Mouse (Mus musculus) MEL (cell line): ENCODE results near the gene Pard3. TPM values are rescaled to one million over a fixed set of nuclear protein-coding genes. Genes with fewer than 3 reads are reported as not detected.

Source experiments
- DNase-seq: peaks from one replicate; pipeline ENCODE4 v3.0.0; 2011; ENCODE audit warnings: low read depth, low spot score
- H3K27ac ChIP-seq: 2 replicates; pipeline ENCODE4 v1.5.1; 2012; ENCODE audit warnings: low read depth, mild to moderate bottlenecking, control low read depth, low read length, moderate library complexity; ENCODE audit not compliant: control insufficient read depth
- H3K27me3 ChIP-seq, 2 experiments: fragments of 150-350 bp in 1 of 2; sonication (generic) in 1 of 2; 2 replicates each; pipeline ENCODE4 v1.6.1; 2012; ENCODE audit warnings: low read length in 2 of 2, mild to moderate bottlenecking in 2 of 2, improper control_type of control experiment in 1 of 2, moderate library complexity in 1 of 2; ENCODE audit not compliant: insufficient read depth in 2 of 2, control insufficient read depth in 1 of 2
- H3K36me3 ChIP-seq, 2 experiments: 2 replicates each; pipeline ENCODE4 v1.6.1; 2012 to 2014; ENCODE audit warnings: low read length in 2 of 2, improper control_type of control experiment in 1 of 2, inconsistent platforms in 1 of 2, mild to moderate bottlenecking in 1 of 2; ENCODE audit not compliant: insufficient read depth in 2 of 2, control insufficient read depth in 1 of 2
- H3K4me1 ChIP-seq, 2 experiments: fragments of 150-350 bp in 1 of 2; sonication (generic) in 1 of 2; 2 replicates each; pipeline ENCODE4 v1.6.1; 2012; ENCODE audit warnings: low read length in 2 of 2, improper control_type of control experiment in 1 of 2, mild to moderate bottlenecking in 1 of 2; ENCODE audit not compliant: insufficient read depth in 2 of 2, control insufficient read depth in 1 of 2
- H3K4me3 ChIP-seq, 2 experiments: fragments of 150-350 bp in 1 of 2; sonication (generic) in 1 of 2; 2 replicates each; pipeline ENCODE4 v1.5.1; 2012; ENCODE audit warnings: low read depth in 2 of 2, low read length in 2 of 2, mild to moderate bottlenecking in 2 of 2, moderate library complexity in 2 of 2, control low read depth in 1 of 2, improper control_type of control experiment in 1 of 2; ENCODE audit not compliant: control insufficient read depth in 1 of 2, insufficient read depth in 1 of 2
- H3K79me2 ChIP-seq: 2 replicates; pipeline ENCODE4 v1.6.1; 2012; ENCODE audit warnings: mild to moderate bottlenecking, low read length, moderate library complexity; ENCODE audit not compliant: control insufficient read depth, poor library complexity, insufficient read depth
- H3K9ac ChIP-seq: 2 replicates; pipeline ENCODE4 v1.6.1; 2012; ENCODE audit warnings: low read depth, mild to moderate bottlenecking, control low read depth, low read length, moderate library complexity; ENCODE audit not compliant: control insufficient read depth, poor library complexity, severe bottlenecking
- H3K9me3 ChIP-seq: fragments of 150-350 bp; sonication (generic); replicated peaks from 2 replicates; pipeline ENCODE4 v1.6.1; 2012; ENCODE audit warnings: mild to moderate bottlenecking, low read length, improper control_type of control experiment, moderate library complexity; ENCODE audit not compliant: insufficient read depth
- BHLHE40 ChIP-seq: IDR thresholded peaks from 2 replicates; pipeline ENCODE4 v1.6.1; 2012; ENCODE audit warnings: low read depth, mild to moderate bottlenecking, inconsistent platforms, low read length, improper control_type of control experiment, borderline replicate concordance
- CHD1 ChIP-seq: IDR thresholded peaks from 2 replicates; pipeline ENCODE4 v1.6.1; 2012; ENCODE audit warnings: low read depth, mild to moderate bottlenecking, inconsistent platforms, low read length, improper control_type of control experiment
- EP300 ChIP-seq, 2 experiments: IDR thresholded peaks; 2 replicates each; pipeline ENCODE4 v1.6.1; 2011; ENCODE audit warnings: improper control_type of control experiment in 2 of 2, low read length in 2 of 2, low read depth in 1 of 2, mild to moderate bottlenecking in 1 of 2
- ETS1 ChIP-seq: IDR thresholded peaks from 2 replicates; pipeline ENCODE4 v1.6.1; 2012; ENCODE audit warnings: low read depth, mild to moderate bottlenecking, inconsistent platforms, low read length, improper control_type of control experiment, moderate library complexity
- GATA1 ChIP-seq: IDR thresholded peaks from 2 replicates; pipeline ENCODE4 v1.6.1; 2011; ENCODE audit warnings: low read depth, low read length, improper control_type of control experiment
- JUND ChIP-seq: IDR thresholded peaks from 2 replicates; pipeline ENCODE4 v1.6.1; 2011; ENCODE audit warnings: low read depth, mild to moderate bottlenecking, improper control_type of control experiment, low read length
- MAFK ChIP-seq: IDR thresholded peaks from 2 replicates; pipeline ENCODE4 v1.6.1; 2011; ENCODE audit warnings: low read depth, mild to moderate bottlenecking, low read length, improper control_type of control experiment, borderline replicate concordance
- MAX ChIP-seq: IDR thresholded peaks from 2 replicates; pipeline ENCODE4 v1.6.1; 2011; ENCODE audit warnings: low read length, improper control_type of control experiment
- NELFE ChIP-seq: IDR thresholded peaks from 2 replicates; pipeline ENCODE4 v1.6.1; 2011; ENCODE audit warnings: low read depth, low read length, improper control_type of control experiment
- POLR2AphosphoS2 ChIP-seq: IDR thresholded peaks from 2 replicates; pipeline ENCODE4 v1.6.1; 2011; ENCODE audit warnings: low read length, improper control_type of control experiment
- POLR2AphosphoS5 ChIP-seq: IDR thresholded peaks from 2 replicates; pipeline ENCODE4 v1.6.1; 2012; ENCODE audit warnings: low read depth, borderline replicate concordance, mild to moderate bottlenecking, inconsistent platforms, low read length, moderate library complexity, mixed read lengths
- RCOR1 ChIP-seq: IDR thresholded peaks from 2 replicates; pipeline ENCODE4 v1.6.1; 2012; ENCODE audit warnings: low read depth, mild to moderate bottlenecking, inconsistent platforms, low read length, improper control_type of control experiment
- SIN3A ChIP-seq: IDR thresholded peaks from 2 replicates; pipeline ENCODE4 v1.6.1; 2012; ENCODE audit warnings: low read length, improper control_type of control experiment, inconsistent platforms
- SMC3 ChIP-seq: IDR thresholded peaks from 2 replicates; pipeline ENCODE4 v1.6.1; 2011; ENCODE audit warnings: low read depth, low read length, improper control_type of control experiment
- TAL1 ChIP-seq: IDR thresholded peaks from 2 replicates; pipeline ENCODE4 v1.6.1; 2012; ENCODE audit warnings: mild to moderate bottlenecking, inconsistent platforms, low read length, moderate library complexity, mixed read lengths
- TBP ChIP-seq: IDR thresholded peaks from 2 replicates; pipeline ENCODE4 v1.8.0; 2011; ENCODE audit warnings: low read depth, low read length, improper control_type of control experiment
- TCF12 ChIP-seq: IDR thresholded peaks from 2 replicates; pipeline ENCODE4 v1.6.1; 2014; ENCODE audit warnings: low read depth, mild to moderate bottlenecking, inconsistent platforms, low read length, improper control_type of control experiment, moderate library complexity
- USF2 ChIP-seq, 2 experiments: IDR thresholded peaks; 2 replicates each; pipeline ENCODE4 v1.6.1; 2011 to 2012; ENCODE audit warnings: improper control_type of control experiment in 2 of 2, low read length in 2 of 2, borderline replicate concordance in 1 of 2, inconsistent platforms in 1 of 2, low read depth in 1 of 2, mild to moderate bottlenecking in 1 of 2; ENCODE audit not compliant: insufficient read depth in 1 of 2
- ZC3H11A ChIP-seq: IDR thresholded peaks from 2 replicates; pipeline ENCODE4 v1.6.1; 2012; ENCODE audit warnings: low read depth, mild to moderate bottlenecking, inconsistent platforms, low read length, improper control_type of control experiment
- ZKSCAN1 ChIP-seq: IDR thresholded peaks from 2 replicates; pipeline ENCODE4 v1.6.1; 2012; ENCODE audit warnings: low read depth, mild to moderate bottlenecking, inconsistent platforms, low read length, improper control_type of control experiment, moderate library complexity
- ZMIZ1 ChIP-seq: IDR thresholded peaks from 2 replicates; pipeline ENCODE4 v1.6.1; 2012; ENCODE audit warnings: low read depth, mild to moderate bottlenecking, inconsistent platforms, low read length, improper control_type of control experiment, moderate library complexity
- ZNF384 ChIP-seq: IDR thresholded peaks from 2 replicates; pipeline ENCODE4 v1.6.1; 2012; ENCODE audit warnings: low read depth, mild to moderate bottlenecking, inconsistent platforms, low read length, improper control_type of control experiment
- polyA plus RNA-seq, 2 experiments: library from polyadenylated mRNA; stranded (reverse) in 1 of 2; unstranded in 1 of 2; fragments of >175 nt in 1 of 2; fragments of >200 nt in 1 of 2; gene quantifications; 2 replicates each; pipeline versions ENCODE4 v1.2.1 to v1.2.4; 2012; ENCODE audit warnings: low replicate concordance in 2 of 2, low read depth in 1 of 2; ENCODE audit not compliant: insufficient read length in 2 of 2, insufficient read depth in 1 of 2, missing spikeins in 1 of 2
- total RNA-seq: library from RNA; depleted of rRNA; stranded (reverse); fragments of 300-350 nt; gene quantifications from 2 replicates; pipeline ENCODE4 v1.2.3, GENCODE M21; 2012

The Pard3 gene
- total and polyA plus RNA-seq, 3 experiments = not detected

DNA sequence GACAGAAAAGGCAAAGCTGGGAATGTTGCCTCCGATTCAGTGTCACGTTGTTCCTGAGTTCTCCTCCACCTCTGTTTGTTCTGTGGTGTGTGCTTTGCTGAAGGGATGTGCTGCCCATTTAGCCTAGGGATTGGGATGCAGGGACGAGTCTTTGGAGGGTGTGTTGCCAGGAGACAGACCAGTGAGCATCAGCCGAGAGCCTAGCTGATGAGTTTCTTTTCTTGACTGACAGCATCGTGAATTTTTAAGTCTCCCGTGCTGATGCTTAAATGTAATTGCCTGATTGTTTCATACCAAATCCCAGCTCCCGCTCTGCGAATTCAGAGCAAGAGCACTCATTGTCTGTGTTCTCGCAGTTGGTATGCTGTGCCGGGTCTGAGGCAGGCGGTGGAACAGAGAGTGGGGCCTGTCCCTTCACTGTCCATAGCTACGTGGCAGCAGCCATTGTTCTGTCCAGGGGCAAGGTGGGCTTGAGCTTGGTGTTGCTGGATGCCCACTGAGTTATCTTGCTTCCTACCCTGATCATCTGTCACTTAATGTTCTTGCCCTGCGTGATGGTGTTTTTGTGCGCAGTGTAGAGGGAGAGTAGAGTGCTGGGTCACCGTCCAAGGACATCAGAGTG is 131.2 kb downstream of the Pard3 start:
- H3K36me3 ChIP-seq = no peaks in the 10 kb centered on the region
- TF ChIP-seq EP300 (IDR thresholded peaks at IDR 0.05; ENCODE audit: low read depth in 1 of 2, low read length in 2 of 2) (no peak), ZNF384 (no peak), JUND (no peak), POLR2AphosphoS5 (no peak), TBP (no peak), TAL1 (no peak), ZMIZ1 (no peak), POLR2AphosphoS2 (no peak), ZKSCAN1 (no peak), SIN3A (no peak), USF2 (IDR thresholded peaks at IDR 0.05; ENCODE audit: borderline replicate concordance in 1 of 2, insufficient read depth in 1 of 2, low read depth in 1 of 2, low read length in 2 of 2) (no peak), RCOR1 (no peak), CHD1 (no peak), MAFK (no peak), ZC3H11A (no peak), BHLHE40 (no peak), GATA1 (no peak), MAX (no peak)
- H3K79me2 ChIP-seq = no peaks in the 10 kb centered on the region
- no peaks in the 10 kb centered on the region for H3K27me3 ChIP-seq
- H3K9me3 ChIP-seq = no peaks in the 10 kb centered on the region
- H3K9ac ChIP-seq = no peak overlapping the region
- no peaks in the 10 kb centered on the region for H3K4me1 ChIP-seq
- no peak overlapping the region for H3K4me3 ChIP-seq
- H3K27ac ChIP-seq = no peak overlapping the region
- no peak for DNase-seq

DNA sequence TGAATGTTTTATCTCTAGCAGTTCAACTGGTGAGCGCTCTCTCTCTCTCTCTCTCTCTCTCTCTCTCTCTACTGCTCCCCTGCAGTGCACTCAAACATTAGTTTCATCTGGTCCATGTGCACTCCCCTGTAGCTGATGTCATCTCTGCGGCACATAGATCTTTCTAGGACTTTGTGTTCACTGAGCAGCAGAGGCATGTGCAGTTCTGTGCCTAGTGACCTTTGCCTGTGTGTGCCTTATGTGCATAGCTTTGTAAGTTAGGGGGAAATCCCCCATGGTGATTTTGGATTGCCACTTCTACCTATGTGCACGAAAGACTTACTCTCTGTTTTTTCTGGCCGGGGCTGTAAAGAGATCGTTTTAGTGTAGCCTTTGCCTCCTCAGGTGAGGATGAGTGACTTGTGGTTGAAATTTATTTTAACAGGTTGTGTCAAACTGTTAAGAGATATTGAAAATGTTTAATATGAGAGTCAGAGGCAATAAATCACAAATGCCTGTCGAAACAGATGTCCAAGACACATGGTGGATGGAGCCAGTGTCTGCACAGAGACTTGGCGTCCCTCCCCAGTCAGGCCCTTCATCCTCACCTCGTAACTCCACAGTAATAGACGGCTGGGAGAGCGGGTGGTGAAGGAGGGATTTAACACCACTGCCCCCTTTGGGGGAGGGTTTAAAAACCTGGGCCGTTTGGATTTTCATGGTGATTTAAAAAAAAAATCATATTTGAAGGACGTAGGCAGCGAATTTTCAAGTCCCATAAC is 133.0 kb downstream of the Pard3 start:
- no peak overlapping the region for H3K9ac ChIP-seq
- no peaks in the 10 kb centered on the region for H3K36me3 ChIP-seq
- TF ChIP-seq ZKSCAN1 (no peak), ETS1 (no peak), TCF12 (no peak), SMC3 (no peak), NELFE (no peak)
- no peak for DNase-seq
- no peak overlapping the region for H3K4me3 ChIP-seq
- H3K9me3 ChIP-seq = no peaks in the 10 kb centered on the region
- no peaks in the 10 kb centered on the region for H3K27me3 ChIP-seq
- H3K4me1 ChIP-seq = no peaks in the 10 kb centered on the region
- H3K79me2 ChIP-seq = no peaks in the 10 kb centered on the region
- H3K27ac ChIP-seq = no peak overlapping the region
